ENCODE assay signal across 8 mouse cellular contexts in genomic region chr2:71367125-71367880, GRCm38 (mm10). TPM values are rescaled to one million over a fixed set of nuclear protein-coding genes. Genes with fewer than 3 reads are reported as not detected.
A peak's percentile ranks its signal among the peaks of the same experiment; 100 is the strongest.
DNase-seq lines count a peak whose midpoint lies in the region; ATAC-seq and TF ChIP-seq lines count a peak whose summit lies in the region.

Gene Slc25a12 (minus strand): TSS chr2:71367749.

- peaks cover 12% of the 10 kb centered on the region; the same call in 1 of the 2 replicates for H3K4me1 ChIP-seq in embryonic facial prominence, embryonic 12.5 days
- H3K4me1 ChIP-seq in limb, embryonic 11.5 days (ENCODE audit: control insufficient read depth, insufficient read depth, low read length): 0 out of 2 replicates have a peak, but pooled peaks cover 2% of the 10 kb centered on the region
- H3K4me1 ChIP-seq in midbrain, embryonic 13.5 days (replicated peaks): peaks cover 24% of the 10 kb centered on the region
- 0 out of 2 replicates have a peak, but pooled peaks cover 2% of the 10 kb centered on the region for H3K4me1 ChIP-seq in small intestine, adult 2 months (ENCODE audit: control insufficient read depth, insufficient read depth, insufficient read length, low read length)

- peak; percentile 51; the same call in 1 of the 2 replicates for TF ChIP-seq POLR2A in small intestine, adult 2 months (IDR thresholded peaks at IDR 0.05; ENCODE audit: low read depth, low read length)

- peak; percentile 88 for ATAC-seq in embryonic facial prominence, embryonic 12.5 days (ENCODE audit: insufficient number of reproducible peaks, insufficient read depth, low FRiP score, low TSS enrichment)
- ATAC-seq in limb, embryonic 11.5 days (ENCODE audit: insufficient number of reproducible peaks, low FRiP score, low TSS enrichment, low read depth): peak; percentile 87
- ATAC-seq in midbrain, embryonic 13.5 days: peak; percentile 93

- no peaks in the 10 kb centered on the region for H3K36me3 ChIP-seq in embryonic facial prominence, embryonic 12.5 days
- no peaks in the 10 kb centered on the region for H3K36me3 ChIP-seq in limb, embryonic 11.5 days (ENCODE audit: control insufficient read depth, insufficient read depth, low read length)
- H3K36me3 ChIP-seq in midbrain, embryonic 13.5 days: 0 out of 2 replicates have a peak, but pooled peaks cover under 1% of the 10 kb centered on the region
- no peaks in the 10 kb centered on the region for H3K36me3 ChIP-seq in small intestine, adult 2 months (ENCODE audit: control insufficient read depth, insufficient read depth, low read length)

- under 1% methylated on average over 57 of the region's 57 CpGs for WGBS in embryonic facial prominence, embryonic 12.5 days
- under 1% methylated on average over 57 of the region's 57 CpGs for WGBS in limb, embryonic 11.5 days
- WGBS in midbrain, embryonic 13.5 days: under 1% methylated on average over 57 of the region's 57 CpGs
- under 1% methylated on average over 57 of the region's 57 CpGs for WGBS in small intestine, adult 2 months

- H3K9me3 ChIP-seq in embryonic facial prominence, embryonic 12.5 days: no peaks in the 10 kb centered on the region
- no peaks in the 10 kb centered on the region for H3K9me3 ChIP-seq in limb, embryonic 11.5 days (ENCODE audit: control insufficient read depth, low read length)
- H3K9me3 ChIP-seq in midbrain, embryonic 13.5 days: no peaks in the 10 kb centered on the region

- peak within 1 kb of the TSS; percentile 78 for H3K4me3 ChIP-seq in embryonic facial prominence, embryonic 12.5 days
- H3K4me3 ChIP-seq in limb, embryonic 11.5 days (ENCODE audit: low read depth, low read length): peak within 1 kb of the TSS; percentile 68
- H3K4me3 ChIP-seq in midbrain, embryonic 13.5 days (replicated peaks): peak within 1 kb of the TSS; percentile 81
- peak within 1 kb of the TSS; percentile 77 for H3K4me3 ChIP-seq in small intestine, adult 2 months (ENCODE audit: low read depth, low read length)

- H3K9ac ChIP-seq in embryonic facial prominence, embryonic 12.5 days: peak within 1 kb of the TSS; percentile 68
- peak within 1 kb of the TSS; percentile 68 for H3K9ac ChIP-seq in limb, embryonic 11.5 days (ENCODE audit: low read length)
- H3K9ac ChIP-seq in midbrain, embryonic 13.5 days (replicated peaks): peak within 1 kb of the TSS; percentile 82

- TF ChIP-seq CTCF in small intestine, adult 2 months (IDR thresholded peaks at IDR 0.05; ENCODE audit: extremely low read depth, insufficient read length, insufficient replicate concordance, low read depth, low read length): no peak

- H3K27me3 ChIP-seq in embryonic facial prominence, embryonic 12.5 days: no peaks in the 10 kb centered on the region
- no peaks in the 10 kb centered on the region for H3K27me3 ChIP-seq in limb, embryonic 11.5 days (ENCODE audit: control insufficient read depth, insufficient read depth, low read length)
- no peaks in the 10 kb centered on the region for H3K27me3 ChIP-seq in midbrain, embryonic 13.5 days
- H3K27me3 ChIP-seq in small intestine, adult 2 months (ENCODE audit: control insufficient read depth, insufficient read depth, low read length): no peaks in the 10 kb centered on the region

- peak within 1 kb of the TSS; percentile 73 for H3K27ac ChIP-seq in embryonic facial prominence, embryonic 12.5 days
- H3K27ac ChIP-seq in limb, embryonic 11.5 days (replicated peaks; ENCODE audit: low read depth, low read length): peak within 1 kb of the TSS; percentile 56; the same call in 1 of the 2 replicates
- peak within 1 kb of the TSS; percentile 85 for H3K27ac ChIP-seq in midbrain, embryonic 13.5 days
- H3K27ac ChIP-seq in small intestine, adult 2 months (ENCODE audit: insufficient read depth, low read depth, low read length): peak within 1 kb of the TSS; percentile 58

- H3K4me2 ChIP-seq in embryonic facial prominence, embryonic 12.5 days (replicated peaks): peak within 1 kb of the TSS; percentile 78
- H3K4me2 ChIP-seq in limb, embryonic 11.5 days (ENCODE audit: low read depth, severe bottlenecking): peak within 1 kb of the TSS; percentile 75
- peak within 1 kb of the TSS; percentile 76 for H3K4me2 ChIP-seq in midbrain, embryonic 13.5 days (replicated peaks)

- DNase-seq in 3134 (ENCODE audit: extremely low read depth, insufficient read length, low spot score): peak; percentile 97
- peak; percentile 90 to 91 for DNase-seq in adrenal gland, postnatal 36 days
- peak; percentile 99 for DNase-seq in heart, adult 11 months
- DNase-seq in kidney, adult 18-20 months: peak; percentile 85
- peak; percentile 85 for DNase-seq in limb, embryonic 11.5 days (ENCODE audit: low spot score)

RNA-seq across cellular contexts. Expression of gene Slc25a12, which starts in this region (rescaled TPM):
- total RNA-seq in adrenal gland, postnatal 36 days (2021): 100 to 1,000 TPM in 1 of 2 experiments, 10 to 100 TPM in 1; 53.6 to 106 TPM
- polyA plus RNA-seq in embryonic facial prominence, embryonic 12.5 days (2016; fragmentation: Nextera tagmentation; extraction: Ambion mirVana): 44.0 and 45.8 TPM in 2 replicates
- 28.0 and 32.2 TPM in 2 replicates for polyA plus RNA-seq in limb, embryonic 11.5 days (2014; fragmentation: Nextera tagmentation; extraction: Ambion mirVana)
- 64.2 and 65.9 TPM in 2 replicates for polyA plus RNA-seq in midbrain, embryonic 13.5 days (2015; fragmentation: Nextera tagmentation; extraction: Ambion mirVana)
- polyA plus RNA-seq in small intestine, adult 2 months (2012; rRNA removed): 5.1 and 8.4 TPM in 2 replicates

Comparison
In these comparisons a context has a peak if more than half of its experiments do, and no peak if none do; other contexts are left out.
1. Peak in every context shown above with its lines: DNase-seq, ATAC-seq, H3K4me3 ChIP-seq and H3K27ac ChIP-seq.